Mouse (Mus musculus): ENCODE measurements around the gene Ifih1. TPM values are rescaled to one million over a fixed set of nuclear protein-coding genes. Genes with fewer than 3 reads are reported as not detected.
A peak's percentile ranks its signal among the peaks of the same experiment; 100 is the strongest.

Ifih1 gene
- polyA plus RNA-seq, 1 experiment from 2014 or later: 6.2 TPM

DNA sequence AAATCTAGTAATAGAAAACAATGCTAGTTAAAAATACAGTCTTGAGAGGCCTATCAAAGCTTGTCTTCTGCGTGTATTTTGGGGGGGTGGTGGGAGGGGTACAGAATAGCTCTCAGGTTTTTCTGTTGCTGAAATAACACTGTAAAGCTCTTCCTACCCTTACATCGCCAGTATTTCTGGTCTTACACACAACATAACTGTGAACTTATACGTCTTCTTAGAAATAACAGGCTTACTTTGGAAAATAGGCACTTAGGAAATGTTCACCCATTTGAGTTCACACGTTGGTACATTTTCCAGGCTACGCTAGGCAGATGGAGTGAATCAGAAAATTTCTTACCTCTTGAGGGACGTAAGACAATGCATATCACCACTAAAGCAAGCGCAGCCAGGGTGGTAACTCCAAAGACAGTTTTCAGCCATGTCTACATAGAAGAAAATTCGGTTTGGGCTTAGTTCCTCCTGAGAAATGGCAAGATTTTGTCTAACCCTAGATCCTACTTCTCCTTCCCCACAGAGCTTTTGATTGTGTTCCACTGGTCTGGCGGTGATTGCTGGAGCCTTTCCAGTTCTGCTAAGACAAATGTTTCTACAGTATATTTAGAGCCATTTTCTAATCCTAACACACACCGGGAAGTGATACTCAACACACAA is 72.8 kb downstream of the Ifih1 start:
- Histone ChIP-seq H3K4me1 (replicated peaks; ENCODE audit: insufficient read depth, low read length) (no peaks in the 10 kb centered on the region), H3K27me3 (ENCODE audit: insufficient read depth, low read length) (no peaks in the 10 kb centered on the region), H3K4me3 (replicated peaks; ENCODE audit: low read depth, low read length) (peak overlapping the region; percentile 21), H3K36me3 (ENCODE audit: insufficient read depth, low read length) (no peaks in the 10 kb centered on the region), H3K4me2 (ENCODE audit: low read length) (peak overlapping the region; percentile 35), H3K27ac (peak overlapping the region; percentile 26; the same call in 1 of the 2 replicates), H3K9ac (ENCODE audit: low read depth, low read length) (no peak overlapping the region; the same call in 1 of the 2 replicates), H3K9me3 (replicated peaks; ENCODE audit: low read length) (no peaks in the 10 kb centered on the region)
- WGBS: 71% methylated on average over 10 of the region's 10 CpGs
- ATAC-seq (replicated peaks; ENCODE audit: low FRiP score, low read depth): no peak
- DNase-seq (ENCODE audit: low spot score): peak; percentile 28
- TF ChIP-seq CTCF (IDR thresholded peaks at IDR 0.05; ENCODE audit: low read depth): no peak

DNA sequence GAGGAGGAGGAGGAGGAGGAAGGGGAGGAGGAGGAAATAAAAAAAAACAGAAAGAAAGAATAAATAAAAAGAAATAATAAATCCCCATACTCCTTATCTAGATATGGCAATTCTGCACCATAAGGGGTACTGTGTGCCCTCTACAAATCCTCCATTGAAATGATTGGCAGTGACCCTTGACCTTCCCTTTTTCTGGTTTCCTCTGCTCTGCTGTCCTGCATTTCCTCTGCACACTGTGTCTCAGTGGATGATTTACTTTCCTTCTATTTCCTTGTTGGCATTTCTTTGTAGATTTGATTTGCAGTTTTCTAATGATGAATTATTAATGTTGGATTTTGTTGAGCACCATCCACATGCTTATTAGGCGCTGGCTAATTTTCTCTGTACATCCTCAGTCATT is 81.4 kb downstream of the Ifih1 start:
- 76% methylated on average over 1 of the region's 1 CpGs for WGBS
- ATAC-seq (replicated peaks; ENCODE audit: low FRiP score, low read depth): no peak

DNA sequence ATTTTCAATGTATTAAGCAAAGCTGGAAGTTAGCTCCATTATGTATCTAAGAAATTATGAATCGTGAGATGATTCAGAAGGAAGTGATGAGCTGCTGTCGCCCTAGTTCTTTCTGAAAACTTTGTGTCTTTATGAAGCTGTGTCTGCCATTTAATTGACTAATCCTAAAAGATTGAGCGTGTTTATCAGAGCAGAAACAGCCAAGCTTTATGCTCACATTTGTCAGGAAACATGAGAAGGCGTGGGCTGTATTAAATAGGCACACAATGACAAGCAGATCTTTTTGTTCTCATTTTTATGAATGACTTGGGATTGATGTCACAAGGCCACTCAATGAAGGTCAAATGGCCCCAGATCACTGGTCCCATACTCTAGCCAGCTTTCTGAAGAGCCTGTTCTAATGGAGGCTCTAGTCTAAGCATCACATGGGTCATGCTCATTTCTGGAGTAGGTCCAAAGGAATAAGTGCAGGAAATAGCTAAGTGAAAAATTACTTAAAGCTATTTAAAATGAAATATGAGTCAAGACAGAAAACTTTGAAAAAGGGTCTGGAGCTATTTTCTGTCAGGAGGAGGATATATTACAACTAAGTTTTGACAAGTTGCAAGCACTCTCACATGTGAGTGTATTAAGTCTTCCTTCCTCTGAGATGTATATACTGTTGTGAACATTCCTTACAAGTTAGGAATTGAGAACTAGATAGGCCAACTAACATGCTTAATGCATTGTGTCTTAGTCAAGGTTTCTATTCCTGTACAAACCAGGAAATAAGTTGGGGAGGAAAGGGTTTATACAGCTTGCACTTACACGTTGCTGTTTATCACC is 83.2 kb downstream of the Ifih1 start:
- H3K4me3 ChIP-seq (replicated peaks; ENCODE audit: low read depth, low read length): no peak overlapping the region
- H3K4me2 ChIP-seq (ENCODE audit: low read length): no peak overlapping the region
- ATAC-seq (replicated peaks; ENCODE audit: low FRiP score, low read depth): peak; percentile 61; the same call in 1 of the 2 replicates
- H3K9me3 ChIP-seq (replicated peaks; ENCODE audit: low read length): no peaks in the 10 kb centered on the region
- H3K36me3 ChIP-seq (ENCODE audit: insufficient read depth, low read length): no peaks in the 10 kb centered on the region
- H3K4me1 ChIP-seq (replicated peaks; ENCODE audit: insufficient read depth, low read length): no peaks in the 10 kb centered on the region
- peak; percentile 81 for DNase-seq (ENCODE audit: low spot score)
- 0 out of 2 replicates have a peak overlapping the region, but pooled peaks have one; percentile 10 for H3K27ac ChIP-seq
- no peak for TF ChIP-seq CTCF (IDR thresholded peaks at IDR 0.05; ENCODE audit: low read depth)
- 52% methylated on average over 5 of the region's 5 CpGs for WGBS
- no peaks in the 10 kb centered on the region for H3K27me3 ChIP-seq (ENCODE audit: insufficient read depth, low read length)
- no peak overlapping the region for H3K9ac ChIP-seq (ENCODE audit: low read depth, low read length)

More for the DNA sequence above, 81.4 kb downstream of the Ifih1 start:
- no peak overlapping the region for H3K9ac ChIP-seq (ENCODE audit: low read depth, low read length)
- TF ChIP-seq CTCF (IDR thresholded peaks at IDR 0.05; ENCODE audit: low read depth): no peak
- no peak overlapping the region for H3K4me2 ChIP-seq (ENCODE audit: low read length)
- no peak overlapping the region for H3K27ac ChIP-seq
- no peak overlapping the region for H3K4me3 ChIP-seq (replicated peaks; ENCODE audit: low read depth, low read length)
- no peaks in the 10 kb centered on the region for H3K9me3 ChIP-seq (replicated peaks; ENCODE audit: low read length)
- no peaks in the 10 kb centered on the region for H3K36me3 ChIP-seq (ENCODE audit: insufficient read depth, low read length)
- H3K4me1 ChIP-seq (replicated peaks; ENCODE audit: insufficient read depth, low read length): no peaks in the 10 kb centered on the region
- DNase-seq (ENCODE audit: low spot score): no peak
- H3K27me3 ChIP-seq (ENCODE audit: insufficient read depth, low read length): no peaks in the 10 kb centered on the region

DNA sequence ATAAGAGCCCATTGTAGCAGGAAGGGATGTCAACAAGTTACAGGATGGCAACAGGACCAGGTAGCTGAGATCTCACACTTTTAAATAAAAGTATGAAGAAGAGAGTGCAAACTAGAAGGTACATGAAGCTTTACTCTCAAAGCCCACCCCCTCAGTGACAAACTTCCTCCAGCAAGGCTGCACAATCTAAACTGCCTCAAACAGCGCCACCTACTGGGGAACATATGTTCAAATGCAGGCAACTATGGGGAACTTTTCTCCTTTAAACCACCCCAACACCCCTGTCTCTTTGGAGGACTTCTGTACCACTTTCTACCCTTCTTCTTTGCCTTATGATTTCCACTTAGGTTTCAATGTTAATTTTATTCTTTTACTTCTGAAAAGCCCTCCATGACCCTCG is 88.6 kb downstream of the Ifih1 start:
- Histone ChIP-seq H3K9ac (ENCODE audit: low read depth, low read length) (no peak overlapping the region), H3K4me3 (replicated peaks; ENCODE audit: low read depth, low read length) (no peak overlapping the region), H3K36me3 (ENCODE audit: insufficient read depth, low read length) (no peaks in the 10 kb centered on the region), H3K9me3 (replicated peaks; ENCODE audit: low read length) (no peaks in the 10 kb centered on the region), H3K4me2 (ENCODE audit: low read length) (no peak overlapping the region), H3K27me3 (ENCODE audit: insufficient read depth, low read length) (no peaks in the 10 kb centered on the region), H3K4me1 (replicated peaks; ENCODE audit: insufficient read depth, low read length) (no peaks in the 10 kb centered on the region), H3K27ac (no peak overlapping the region)
- ATAC-seq (replicated peaks; ENCODE audit: low FRiP score, low read depth): no peak
- DNase-seq (ENCODE audit: low spot score): no peak
- peak; percentile 41 for TF ChIP-seq CTCF (IDR thresholded peaks at IDR 0.05; ENCODE audit: low read depth)
- WGBS: 68% methylated on average over 2 of the region's 2 CpGs

DNA sequence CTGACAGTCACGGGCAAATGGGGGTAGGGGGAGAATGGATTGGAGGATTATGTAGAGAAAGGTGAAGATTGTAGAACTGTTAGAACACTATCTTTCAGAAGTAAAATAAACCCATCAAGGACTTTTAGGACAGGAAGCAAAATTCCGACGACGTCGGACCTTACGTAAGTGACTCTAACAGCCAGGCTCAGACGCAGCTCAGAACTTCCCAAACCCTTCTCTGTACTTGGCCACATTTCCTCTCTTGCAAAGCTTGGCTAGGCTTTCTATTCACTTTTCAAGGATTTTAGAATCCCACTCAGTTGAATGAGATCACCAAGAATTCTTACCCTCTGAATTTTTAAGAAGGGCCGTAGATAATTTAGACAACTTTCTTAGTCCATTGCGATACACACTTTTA is 89.7 kb downstream of the Ifih1 start:
- no peak overlapping the region for H3K4me2 ChIP-seq (ENCODE audit: low read length)
- no peak for ATAC-seq (replicated peaks; ENCODE audit: low FRiP score, low read depth)
- H3K27me3 ChIP-seq (ENCODE audit: insufficient read depth, low read length): no peaks in the 10 kb centered on the region
- 80% methylated on average over 9 of the region's 9 CpGs for WGBS
- H3K4me1 ChIP-seq (replicated peaks; ENCODE audit: insufficient read depth, low read length): no peaks in the 10 kb centered on the region
- no peak for TF ChIP-seq CTCF (IDR thresholded peaks at IDR 0.05; ENCODE audit: low read depth)
- no peak overlapping the region for H3K4me3 ChIP-seq (replicated peaks; ENCODE audit: low read depth, low read length)
- H3K27ac ChIP-seq: no peak overlapping the region
- no peaks in the 10 kb centered on the region for H3K9me3 ChIP-seq (replicated peaks; ENCODE audit: low read length)
- DNase-seq (ENCODE audit: low spot score): no peak
- no peaks in the 10 kb centered on the region for H3K36me3 ChIP-seq (ENCODE audit: insufficient read depth, low read length)
- no peak overlapping the region for H3K9ac ChIP-seq (ENCODE audit: low read depth, low read length)

DNA sequence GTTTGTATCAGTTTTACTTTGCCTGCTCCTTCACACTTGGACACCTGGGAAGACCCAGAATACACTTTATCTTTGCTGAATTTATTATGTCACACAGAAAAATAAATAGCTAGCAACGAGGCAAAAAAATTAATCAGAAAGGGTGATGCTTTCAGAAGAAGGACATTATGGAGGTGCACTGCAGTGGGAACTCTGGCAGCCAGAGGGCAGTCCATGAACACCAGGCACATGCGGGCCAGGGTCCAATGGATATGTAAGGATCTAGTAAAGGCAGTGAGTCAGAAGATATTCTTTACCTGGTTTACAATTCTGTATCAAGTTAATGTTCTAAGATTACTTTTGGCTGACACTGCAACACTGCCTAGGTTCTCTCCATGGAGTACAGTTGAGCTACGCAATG is 96.4 kb downstream of the Ifih1 start:
- peak; percentile 56 for TF ChIP-seq CTCF (IDR thresholded peaks at IDR 0.05; ENCODE audit: low read depth)
- Histone ChIP-seq H3K36me3 (ENCODE audit: insufficient read depth, low read length) (no peaks in the 10 kb centered on the region), H3K4me1 (replicated peaks; ENCODE audit: insufficient read depth, low read length) (no peaks in the 10 kb centered on the region), H3K27me3 (ENCODE audit: insufficient read depth, low read length) (no peaks in the 10 kb centered on the region), H3K9ac (ENCODE audit: low read depth, low read length) (no peak overlapping the region), H3K27ac (no peak overlapping the region), H3K4me2 (ENCODE audit: low read length) (no peak overlapping the region), H3K9me3 (replicated peaks; ENCODE audit: low read length) (no peaks in the 10 kb centered on the region), H3K4me3 (replicated peaks; ENCODE audit: low read depth, low read length) (no peak overlapping the region)
- WGBS: 80% methylated on average over 3 of the region's 3 CpGs
- ATAC-seq (replicated peaks; ENCODE audit: low FRiP score, low read depth) (no peak), DNase-seq (ENCODE audit: low spot score) (no peak)
